Mouse (Mus musculus) frontal cortex, postnatal 25 days (tissue): ENCODE results near the gene Cfap20.
"Not testable (repeated sequence)": the region's sequence is repeated elsewhere in the genome, so short reads cannot be mapped to it uniquely, and the experiment has no call there.

ENCODE experiments used
- DNase-seq, 2 experiments: peaks; one replicate each; pipeline ENCODE4 v3.0.0; 2022; ENCODE audit warnings: low spot score in 2 of 2

The Cfap20 gene

GRCm38 (mm10) chr8:95422193-95422810 lies 12.4 kb downstream of the Cfap20 start:
- no peak for DNase-seq

- DNase-seq, result no peak
Observed at GRCm38 (mm10) chr8:95411309-95411972, 23.2 kb downstream of the Cfap20 start.

- no peak for DNase-seq
Observed at GRCm38 (mm10) chr8:95409518-95409917, 25.2 kb downstream of the Cfap20 start.

- no peak for DNase-seq
Observed at GRCm38 (mm10) chr8:95401091-95401490, 33.6 kb downstream of the Cfap20 start.

GRCm38 (mm10) chr8:95399131-95399530 lies 35.5 kb downstream of the Cfap20 start:
- DNase-seq, result no peak

- DNase-seq, result no peak
Observed at GRCm38 (mm10) chr8:95397201-95397600, 37.5 kb downstream of the Cfap20 start.

GRCm38 (mm10) chr8:95396752-95397151 lies 37.9 kb downstream of the Cfap20 start:
- no peak for DNase-seq

- DNase-seq, result no peak
Observed at GRCm38 (mm10) chr8:95395186-95395918, 39.3 kb downstream of the Cfap20 start.

- DNase-seq, result no peak
Observed at GRCm38 (mm10) chr8:95392604-95393003, 42.1 kb downstream of the Cfap20 start.

GRCm38 (mm10) chr8:95391101-95391500 lies 43.6 kb downstream of the Cfap20 start:
- DNase-seq, result no peak

- DNase-seq, result no peak
Observed at GRCm38 (mm10) chr8:95390312-95390711, 44.4 kb downstream of the Cfap20 start.

GRCm38 (mm10) chr8:95387936-95388335 lies 46.7 kb downstream of the Cfap20 start:
- DNase-seq, result no peak

GRCm38 (mm10) chr8:95387221-95387620 lies 47.4 kb downstream of the Cfap20 start:
- no peak for DNase-seq

GRCm38 (mm10) chr8:95386037-95386436 lies 48.6 kb downstream of the Cfap20 start:
- no peak for DNase-seq

GRCm38 (mm10) chr8:95384501-95384900 lies 50.2 kb downstream of the Cfap20 start:
- DNase-seq, result no peak

GRCm38 (mm10) chr8:95381595-95381994 lies 53.1 kb downstream of the Cfap20 start:
- DNase-seq, result no peak

GRCm38 (mm10) chr8:95380953-95381352 lies 53.7 kb downstream of the Cfap20 start:
- no peak for DNase-seq

- not testable (repeated sequence) for DNase-seq
Observed at GRCm38 (mm10) chr8:95378928-95379327, 55.7 kb downstream of the Cfap20 start.

GRCm38 (mm10) chr8:95377863-95378291 lies 56.8 kb downstream of the Cfap20 start:
- no peak for DNase-seq

GRCm38 (mm10) chr8:95377101-95377500 lies 57.6 kb downstream of the Cfap20 start:
- no peak for DNase-seq

GRCm38 (mm10) chr8:95376309-95376999 lies 58.2 kb downstream of the Cfap20 start:
- DNase-seq, result no peak

GRCm38 (mm10) chr8:95375374-95375930 lies 59.2 kb downstream of the Cfap20 start:
- no peak for DNase-seq
